Mouse (Mus musculus) embryonic facial prominence, embryonic 10.5 days (tissue): Measurements from ENCODE around the gene Mcoln3. TPM values are rescaled to one million over a fixed set of nuclear protein-coding genes. Genes with fewer than 3 reads are reported as not detected.

Source experiments
- DNase-seq: peaks from one replicate; pipeline ENCODE4 v3.0.0-alpha.2; 2017; ENCODE audit warnings: low spot score
- H3K27ac ChIP-seq: fragments of 300-500 bp; sonication (generic); replicated peaks from 2 replicates; pipeline ENCODE4 v1.5.1; 2016; ENCODE audit warnings: mild to moderate bottlenecking
- H3K27me3 ChIP-seq: fragments of 300-500 bp; sonication (generic); replicated peaks from 2 replicates; pipeline ENCODE4 v1.6.1; 2016; ENCODE audit warnings: low read depth, mild to moderate bottlenecking; ENCODE audit not compliant: poor library complexity, severe bottlenecking
- H3K36me3 ChIP-seq: fragments of 300-500 bp; sonication (generic); replicated peaks from 2 replicates; pipeline ENCODE4 v1.6.1; 2016; ENCODE audit warnings: mild to moderate bottlenecking, moderate library complexity
- H3K4me1 ChIP-seq: fragments of 300-500 bp; sonication (generic); 2 replicates; pipeline ENCODE4 v1.6.1; 2016
- H3K4me3 ChIP-seq: fragments of 300-500 bp; sonication (generic); 2 replicates; pipeline ENCODE4 v1.5.1; 2016; ENCODE audit warnings: mild to moderate bottlenecking, moderate library complexity
- H3K9me3 ChIP-seq: fragments of 300-500 bp; sonication (generic); 2 replicates; pipeline ENCODE4 v1.6.1; 2016; ENCODE audit warnings: mild to moderate bottlenecking
- WGBS: fragments of 180-500 bp; shearing (Covaris S2); methylation state at CpG from one replicate; pipeline ENCODE4 v1.1.7; 2016; 5-methylcytosine and 5-hydroxymethylcytosine counted together
- polyA plus RNA-seq: library from polyadenylated mRNA; unstranded; fragments of >200 nt; fragmentation: Nextera tagmentation; extraction: Ambion mirVana; gene quantifications from 2 replicates; pipeline ENCODE4 v1.2.1, GENCODE M21; 2016

Gene Mcoln3
- polyA plus RNA-seq, 1 experiment from 2014 or later, result 8.7 TPM

GRCm38 (mm10) chr3:146184992-146185657, 67.9 kb downstream of the Mcoln3 start:
- DNase-seq, result peak; percentile 74
- no peaks in the 10 kb centered on the region for H3K9me3 ChIP-seq
- peaks cover 11% of the 10 kb centered on the region; the same call in 1 of the 2 replicates for H3K4me1 ChIP-seq
- 20% methylated on average over 13 of the region's 13 CpGs for WGBS
- no peak overlapping the region for H3K4me3 ChIP-seq
- H3K36me3 ChIP-seq, result no peaks in the 10 kb centered on the region
- H3K27ac ChIP-seq, result no peak overlapping the region
- peaks cover 27% of the 10 kb centered on the region for H3K27me3 ChIP-seq

DNA sequence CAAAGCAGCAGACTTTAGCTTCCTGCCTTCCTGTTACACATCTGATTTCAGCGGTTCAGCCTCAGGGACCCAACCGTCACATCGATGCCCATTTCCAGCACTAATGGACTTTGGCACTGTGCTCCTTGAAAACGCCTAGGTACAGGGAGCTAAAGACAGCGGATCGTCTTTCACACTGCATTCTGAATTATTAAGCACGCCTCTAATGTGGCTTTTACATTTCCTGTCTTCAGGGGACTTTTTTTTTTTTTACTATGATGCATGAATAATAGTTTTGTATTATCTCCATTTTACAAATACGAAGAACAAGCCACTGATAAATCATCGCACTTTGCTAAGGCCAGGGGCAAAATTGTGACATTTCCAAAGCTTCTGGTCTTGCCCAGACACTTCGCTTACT, 68.8 kb downstream of the Mcoln3 start:
- no peak for DNase-seq
- Histone ChIP-seq H3K36me3 (no peaks in the 10 kb centered on the region), H3K27me3 (peaks cover 27% of the 10 kb centered on the region), H3K4me1 (peaks cover 11% of the 10 kb centered on the region; the same call in 1 of the 2 replicates), H3K9me3 (no peaks in the 10 kb centered on the region), H3K4me3 (no peak overlapping the region), H3K27ac (no peak overlapping the region)
- WGBS, result 85% methylated on average over 10 of the region's 10 CpGs

GRCm38 (mm10) chr3:146189933-146190332, 72.7 kb downstream of the Mcoln3 start:
- no peaks in the 10 kb centered on the region for H3K9me3 ChIP-seq
- WGBS, result 67% methylated on average over 10 of the region's 10 CpGs
- 0 out of 2 replicates have a peak, but pooled peaks cover 5% of the 10 kb centered on the region for H3K27me3 ChIP-seq
- peaks cover 15% of the 10 kb centered on the region; the same call in 1 of the 2 replicates for H3K4me1 ChIP-seq
- no peaks in the 10 kb centered on the region for H3K36me3 ChIP-seq
- DNase-seq, result peak; percentile 28
- no peak overlapping the region for H3K27ac ChIP-seq
- H3K4me3 ChIP-seq, result no peak overlapping the region

Other genes starting within 250 kb of the Mcoln3 start
- 41.4 and 44.1 TPM in 2 replicates for gene Bcl10, start 194.6 kb upstream of the Mcoln3 start, polyA plus RNA-seq
- 51.1 and 53.1 TPM in 2 replicates for gene 2410004B18Rik, start 179.4 kb upstream of the Mcoln3 start, polyA plus RNA-seq
- gene Syde2, start 129.6 kb upstream of the Mcoln3 start, polyA plus RNA-seq, result 1.4 TPM in 2 replicates
- gene Wdr63, start 9.3 kb upstream of the Mcoln3 start, polyA plus RNA-seq, result 0.24 and 0.40 TPM in 2 replicates
- 0.12 and 0.18 TPM in 2 replicates for gene Mcoln2, start 32.4 kb downstream of the Mcoln3 start, polyA plus RNA-seq
- 0.55 and 0.72 TPM in 2 replicates for gene Lpar3, start 103.5 kb downstream of the Mcoln3 start, polyA plus RNA-seq